Mouse (Mus musculus): Measurements from ENCODE around the gene Snupn.
A peak's percentile ranks its signal among the peaks of the same experiment; 100 is the strongest.
"Not testable (repeated sequence)": the region's sequence is repeated elsewhere in the genome, so short reads cannot be mapped to it uniquely, and the experiment has no call there.

The Snupn gene

DNA sequence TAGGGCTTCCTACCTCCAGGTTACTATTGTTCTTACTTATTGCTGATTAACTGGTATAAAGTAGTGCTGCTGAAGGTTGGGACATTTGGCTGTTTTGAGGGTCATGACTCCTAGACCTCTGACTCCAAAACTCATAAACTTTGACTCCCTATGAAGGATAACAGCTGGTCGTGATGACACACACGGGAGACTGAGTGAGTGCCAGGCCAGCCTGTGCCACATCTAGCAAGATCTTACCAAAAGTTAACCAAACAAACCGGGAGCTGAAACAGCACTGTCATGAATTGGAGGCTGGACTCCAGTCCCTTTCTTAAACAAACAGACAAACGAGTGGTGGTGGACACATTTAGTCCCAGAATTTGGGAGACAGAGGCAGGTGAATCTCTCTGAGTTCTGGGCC, 21.2 kb upstream of the Snupn start:
- no peak for DNase-seq (ENCODE audit: low spot score in 2 of 2)

DNA sequence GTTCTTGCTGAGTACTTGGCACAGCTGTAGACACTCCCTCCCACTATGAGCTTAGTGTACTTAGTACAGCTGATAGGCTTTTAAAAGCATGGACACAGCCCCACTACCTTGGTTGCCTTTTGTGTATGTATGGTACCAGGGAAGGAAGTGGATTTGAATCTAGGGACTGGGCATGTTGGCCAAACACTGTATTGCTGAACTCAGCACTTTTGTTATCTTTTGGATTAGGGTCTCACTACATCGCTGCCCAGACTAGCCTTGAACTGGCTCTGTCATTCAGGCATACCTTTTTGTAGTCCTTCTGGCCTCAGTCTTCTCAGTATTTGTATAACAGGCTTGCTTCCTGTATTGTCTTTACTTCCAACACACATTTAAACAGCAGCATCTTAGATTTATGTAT, 20.1 kb upstream of the Snupn start:
- DNase-seq (ENCODE audit: low spot score in 2 of 2): no peak

DNA sequence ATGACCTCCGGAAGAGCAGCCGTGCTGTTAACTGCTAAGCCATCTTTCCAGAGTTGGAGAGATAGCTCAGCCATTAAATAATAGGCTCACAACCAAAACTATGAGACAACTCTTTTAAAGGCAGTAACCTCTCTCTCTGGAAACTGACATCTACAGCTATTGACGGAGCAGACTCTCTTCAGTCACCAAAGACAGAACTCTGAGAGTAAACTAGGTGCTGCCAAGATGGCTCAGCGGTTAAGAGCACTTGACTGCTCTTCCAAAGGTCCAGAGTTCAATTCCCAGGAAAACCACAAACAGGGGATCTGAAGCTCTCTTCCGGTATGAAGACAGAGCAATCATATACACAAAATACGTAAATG, 13.8 kb upstream of the Snupn start:
- DNase-seq (ENCODE audit: low spot score in 2 of 2): no peak

DNA sequence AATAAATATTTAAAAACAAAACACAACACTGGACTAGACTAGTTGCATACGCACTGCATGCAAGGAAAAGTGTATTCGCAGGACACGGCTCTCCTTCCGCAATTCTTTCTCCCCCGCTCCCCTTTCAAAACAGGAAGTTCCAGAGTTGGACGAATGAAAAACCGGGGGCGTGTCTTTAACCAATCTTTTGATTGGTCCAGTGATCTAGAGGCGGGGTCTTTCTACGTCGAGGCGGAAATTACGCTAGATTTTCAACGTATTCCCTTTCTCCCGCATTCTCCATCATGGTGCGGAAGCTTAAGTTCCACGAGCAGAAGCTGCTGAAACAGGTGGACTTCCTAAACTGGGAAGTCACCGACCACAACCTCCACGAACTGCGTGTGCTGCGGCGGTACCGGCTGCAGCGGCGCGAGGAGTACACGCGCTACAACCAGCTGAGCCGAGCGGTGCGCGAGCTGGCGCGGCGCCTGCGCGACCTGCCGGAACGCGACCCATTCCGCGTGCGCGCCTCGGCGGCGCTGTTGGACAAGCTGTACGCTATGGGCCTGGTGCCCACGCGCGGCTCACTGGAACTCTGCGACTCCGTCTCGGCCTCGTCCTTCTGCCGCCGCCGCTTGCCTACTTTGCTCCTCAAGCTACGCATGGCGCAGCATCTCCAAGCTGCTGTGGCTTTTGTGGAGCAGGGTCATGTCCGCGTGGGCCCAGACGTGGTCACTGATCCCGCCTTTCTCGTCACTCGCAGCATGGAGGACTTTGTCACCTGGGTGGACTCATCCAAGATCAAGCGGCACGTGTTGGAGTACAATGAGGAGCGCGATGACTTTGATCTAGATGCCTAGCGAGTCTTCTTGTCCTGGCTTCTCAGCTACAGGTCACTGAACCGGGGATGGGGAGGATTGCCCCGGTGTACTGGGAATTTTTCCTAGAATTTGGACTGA, 13.2 kb upstream of the Snupn start, which contains the start of gene Imp3:
Gene Imp3, plus strand, starts transcription at position 253 of the 938 bp plus-strand sequence.
- peak; percentile 84 to 89 for DNase-seq (ENCODE audit: low spot score in 2 of 2)

DNA sequence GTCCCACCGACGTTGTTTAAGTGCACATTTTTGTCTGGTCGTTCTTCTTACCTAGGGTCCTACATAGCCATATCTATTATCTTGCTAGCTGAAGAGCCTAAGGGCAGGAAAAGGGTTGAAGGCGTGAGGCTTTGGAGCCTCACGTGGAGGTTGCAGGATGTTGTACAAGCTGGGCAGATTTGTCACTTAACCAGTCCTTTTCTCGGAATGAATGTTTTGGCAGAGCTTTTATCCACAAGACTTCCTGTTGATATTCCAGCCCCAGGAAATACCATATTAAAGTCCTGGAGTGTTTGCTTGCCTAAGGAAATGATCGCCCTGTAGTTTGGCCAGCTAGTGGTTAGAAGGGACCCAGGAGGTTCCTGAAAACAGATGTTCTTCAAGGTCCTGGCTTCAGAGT, 12.3 kb upstream of the Snupn start:
- no peak for DNase-seq (ENCODE audit: low spot score in 2 of 2)

DNA sequence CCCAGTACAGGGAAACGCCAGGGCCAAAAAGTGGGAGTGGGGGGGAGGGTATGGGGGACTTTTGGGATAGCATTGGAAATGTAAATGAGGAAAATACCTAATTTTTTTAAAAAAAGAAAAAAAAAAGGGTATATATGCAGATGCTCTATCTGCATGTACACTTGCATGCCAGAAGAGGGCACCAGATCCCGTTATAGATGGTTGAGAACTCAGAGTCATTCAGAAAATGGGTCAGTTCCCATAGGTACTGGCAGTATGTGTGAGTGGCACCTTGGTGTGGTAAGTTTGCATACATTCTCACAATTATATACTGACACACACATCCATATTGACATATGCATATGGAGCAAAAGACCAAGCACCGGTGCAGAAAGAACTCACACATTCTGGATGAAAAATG, 3.2 kb upstream of the Snupn start:
- DNase-seq (ENCODE audit: low spot score in 2 of 2): peak in 1 of 2 experiments; percentile 10

DNA sequence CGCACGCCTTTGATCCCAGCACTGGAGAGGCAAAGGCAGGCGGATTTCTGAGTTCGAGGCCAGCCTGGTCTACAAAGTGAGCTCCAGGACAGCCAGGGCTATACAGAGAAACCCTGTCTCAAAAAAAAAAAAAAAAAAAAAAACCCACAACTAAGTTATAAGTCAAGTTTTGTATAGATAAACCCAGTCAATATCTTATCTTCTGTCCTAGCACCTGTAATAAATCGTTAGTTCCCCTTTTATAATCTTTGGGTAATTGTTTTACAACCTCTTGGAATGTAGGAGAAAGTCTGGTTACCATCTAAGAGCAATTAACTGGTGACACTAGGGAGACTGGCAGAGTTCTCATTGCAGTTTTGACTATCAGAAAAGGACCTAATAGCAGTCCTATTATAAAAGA, 2.0 kb upstream of the Snupn start:
- DNase-seq (ENCODE audit: low spot score in 2 of 2): not testable (repeated sequence)

DNA sequence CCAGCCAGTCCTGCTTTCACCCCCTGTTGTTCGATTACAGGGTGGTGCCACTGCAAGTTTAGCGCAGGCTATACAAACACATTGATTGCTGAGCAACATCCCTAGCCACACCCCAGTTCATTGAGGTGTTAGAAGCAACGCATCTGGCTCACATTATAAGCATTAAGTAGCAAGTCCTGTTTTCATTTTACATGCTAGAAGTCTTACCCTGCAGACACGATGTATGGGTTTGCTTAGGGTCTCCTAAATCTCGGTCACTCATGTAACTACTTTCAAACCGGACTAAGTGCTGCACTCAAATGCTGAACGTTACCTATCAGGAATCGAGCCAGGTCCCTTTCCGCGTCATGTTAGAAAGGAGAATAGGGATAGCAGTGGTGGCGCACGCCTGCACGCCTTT, 911 bp upstream of the Snupn start:
- DNase-seq (ENCODE audit: low spot score in 2 of 2): no peak

DNA sequence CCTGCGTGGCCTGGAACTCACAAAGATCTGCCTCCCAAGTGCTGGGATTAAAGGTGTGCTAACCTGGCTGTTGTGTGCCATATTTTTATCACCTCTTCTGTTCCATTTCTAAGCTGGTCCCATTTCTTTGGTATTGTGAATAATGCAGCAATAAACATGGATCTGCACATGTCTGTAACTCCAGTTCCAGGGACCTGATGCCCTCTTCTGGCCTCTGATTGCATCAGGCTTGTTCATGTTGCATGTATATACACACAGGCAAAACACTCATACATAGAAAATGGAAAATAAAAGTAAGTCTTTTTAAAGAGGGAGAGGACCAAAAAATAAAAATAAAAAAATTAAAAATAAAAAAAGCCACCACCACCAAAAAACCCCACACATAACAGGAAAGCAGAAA, 2.9 kb downstream of the Snupn start:
- DNase-seq (ENCODE audit: low spot score in 2 of 2): no peak

DNA sequence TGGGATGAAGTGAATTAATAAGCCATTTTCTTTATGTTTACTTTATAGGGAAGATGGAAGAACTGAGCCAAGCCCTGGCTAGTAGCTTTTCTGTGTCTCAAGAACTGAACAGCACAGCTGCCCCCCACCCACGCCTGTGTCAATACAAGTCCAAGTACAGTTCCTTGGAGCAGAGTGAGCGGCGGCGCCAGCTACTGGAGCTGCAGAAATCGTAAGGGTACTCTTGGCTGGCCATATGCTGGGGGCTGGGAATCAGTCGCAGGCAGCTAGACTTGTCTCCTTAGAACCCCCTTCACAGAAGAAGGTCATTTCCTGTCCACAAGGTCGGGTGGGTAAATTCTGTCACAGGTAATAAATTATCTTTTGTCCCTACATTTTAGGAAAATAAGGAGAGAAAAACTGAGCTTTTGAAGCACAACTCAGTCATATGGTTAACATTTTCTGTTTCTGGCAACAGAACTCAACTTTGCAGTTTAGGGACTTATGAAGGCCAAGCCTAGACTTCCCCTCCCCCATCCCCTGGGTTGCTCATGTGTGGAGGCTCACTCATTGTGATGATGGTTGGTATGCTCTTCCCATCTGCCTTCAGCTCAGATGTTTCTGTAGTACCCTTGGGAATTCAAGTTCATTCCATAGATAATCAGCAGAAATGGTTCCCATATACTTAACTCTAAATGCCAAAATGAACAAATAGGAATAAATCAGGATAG, 6.4 kb downstream of the Snupn start:
- DNase-seq (ENCODE audit: low spot score in 2 of 2): no peak

DNA sequence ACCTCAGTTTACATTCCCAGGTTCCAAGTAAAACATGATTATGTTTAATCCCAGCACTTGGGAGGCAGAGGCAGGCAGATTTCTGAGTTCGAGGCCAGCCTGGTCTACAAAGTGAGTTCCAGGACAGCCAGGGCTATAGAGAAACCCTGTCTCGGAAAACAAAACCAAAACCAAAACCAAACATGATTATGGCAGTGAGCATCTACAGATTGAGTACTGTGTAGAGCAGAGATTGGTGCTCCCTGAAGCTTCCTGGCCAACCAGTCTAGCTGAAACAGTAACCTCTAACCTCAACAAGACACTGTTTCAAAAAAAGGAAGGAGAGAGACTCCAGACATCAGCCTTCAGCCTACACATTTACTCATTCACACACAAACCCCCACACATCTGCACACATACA, 8.0 kb downstream of the Snupn start:
- DNase-seq (ENCODE audit: low spot score in 2 of 2): no peak

DNA sequence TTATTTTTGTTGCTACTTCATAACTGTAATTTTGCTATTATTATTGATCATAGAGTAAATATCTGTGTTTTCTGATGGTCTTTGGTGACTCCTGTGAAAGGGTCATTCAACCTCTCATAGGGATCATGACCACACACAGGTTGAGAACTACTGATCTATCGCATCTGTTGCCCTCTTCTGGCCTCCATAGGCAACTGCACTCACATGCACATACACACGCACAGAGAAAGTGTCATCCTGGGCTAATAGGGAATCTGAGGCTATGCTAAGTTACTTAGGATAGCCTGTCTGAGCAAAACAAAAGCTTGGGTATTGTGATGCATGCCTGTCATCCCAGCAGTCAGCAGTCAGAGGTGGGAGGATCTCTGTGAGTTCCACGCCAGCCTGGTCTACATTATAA, 10.9 kb downstream of the Snupn start:
- DNase-seq (ENCODE audit: low spot score in 2 of 2): no peak

DNA sequence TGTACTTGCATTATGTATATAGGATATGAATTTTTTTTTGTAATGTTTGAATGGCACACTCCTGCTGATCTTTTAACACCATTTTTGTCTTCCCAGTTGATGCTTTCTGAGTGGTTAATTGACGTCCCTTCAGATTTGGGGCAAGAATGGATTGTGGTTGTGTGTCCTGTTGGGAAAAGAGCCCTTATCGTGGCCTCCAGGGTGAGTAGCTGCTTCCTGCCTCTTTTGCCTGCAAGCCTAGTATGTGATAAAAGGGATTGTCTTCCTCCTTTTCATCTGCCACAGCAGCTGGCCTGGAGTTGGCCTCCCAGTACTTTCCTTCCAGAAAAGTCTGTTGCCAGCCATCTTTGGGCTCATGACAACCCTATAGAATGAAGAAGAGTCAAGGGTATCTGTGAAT, 19.5 kb downstream of the Snupn start:
- no peak for DNase-seq (ENCODE audit: low spot score in 2 of 2)

DNA sequence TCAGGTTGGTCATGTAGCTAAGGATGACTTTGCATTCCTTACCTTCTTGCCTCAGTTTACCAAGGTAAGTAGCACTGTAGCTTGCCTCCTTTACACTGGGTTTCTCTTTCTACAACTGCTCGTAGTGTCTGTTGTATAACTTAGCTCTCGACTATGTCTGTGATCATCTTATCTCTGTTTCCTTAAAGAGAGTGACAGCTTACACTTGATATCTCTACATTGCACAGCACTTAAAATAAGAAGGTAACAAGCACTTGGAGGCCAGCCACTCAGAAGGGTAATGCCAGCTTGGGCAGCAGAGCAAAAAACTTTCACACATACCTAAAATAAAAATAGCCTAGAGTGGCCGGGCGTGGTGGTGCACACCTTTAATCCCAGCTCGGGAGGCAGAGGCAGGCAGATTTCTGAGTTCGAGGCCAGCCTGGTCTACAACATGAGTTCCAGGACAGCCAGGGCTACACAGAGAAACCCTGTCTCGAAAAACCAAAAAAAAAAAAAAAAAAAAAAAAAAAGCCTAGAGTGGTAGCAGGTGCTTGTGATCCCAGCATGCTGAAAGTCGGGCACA, 23.4 kb downstream of the Snupn start:
- DNase-seq (ENCODE audit: low spot score in 2 of 2): no peak

DNA sequence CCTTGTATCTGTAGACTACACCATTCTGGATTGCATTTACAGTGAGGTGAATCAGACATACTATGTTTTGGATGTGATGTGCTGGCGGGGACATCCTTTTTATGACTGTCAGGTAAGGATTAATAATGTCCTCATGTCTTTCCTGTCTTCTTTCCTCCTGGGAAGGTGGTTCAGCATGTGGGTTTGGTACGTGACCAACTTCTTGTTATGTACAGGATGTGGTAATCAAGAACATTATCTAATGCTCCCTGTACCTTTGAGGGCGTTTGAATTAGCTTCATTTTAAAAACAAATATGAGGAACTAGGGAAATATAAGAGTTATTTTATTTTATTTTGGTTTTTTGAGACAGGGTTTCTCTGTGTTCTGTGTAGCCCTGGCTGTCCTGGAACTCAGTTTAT, 24.5 kb downstream of the Snupn start:
- DNase-seq (ENCODE audit: low spot score in 2 of 2): no peak

DNA sequence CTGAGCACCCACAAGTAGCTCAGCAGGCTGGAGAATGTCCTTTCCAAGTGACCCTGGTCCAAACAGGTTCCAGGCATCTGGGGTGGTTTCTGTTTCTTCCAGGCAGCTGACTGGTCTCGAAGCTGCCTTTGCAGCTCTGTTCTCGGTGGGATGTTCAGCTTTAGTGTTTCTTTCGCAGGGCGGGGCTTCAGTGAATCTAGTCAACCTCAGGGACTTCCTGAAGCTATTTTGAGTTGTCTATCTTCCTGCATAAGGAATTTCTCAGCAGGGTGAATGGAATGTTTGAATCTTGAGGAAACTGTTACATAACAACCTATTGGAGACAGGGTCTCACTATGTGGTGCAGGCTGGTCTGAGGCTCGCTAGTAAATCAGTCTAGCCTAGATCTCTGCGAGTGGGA, 29.5 kb downstream of the Snupn start:
- DNase-seq (ENCODE audit: low spot score in 2 of 2): no peak

DNA sequence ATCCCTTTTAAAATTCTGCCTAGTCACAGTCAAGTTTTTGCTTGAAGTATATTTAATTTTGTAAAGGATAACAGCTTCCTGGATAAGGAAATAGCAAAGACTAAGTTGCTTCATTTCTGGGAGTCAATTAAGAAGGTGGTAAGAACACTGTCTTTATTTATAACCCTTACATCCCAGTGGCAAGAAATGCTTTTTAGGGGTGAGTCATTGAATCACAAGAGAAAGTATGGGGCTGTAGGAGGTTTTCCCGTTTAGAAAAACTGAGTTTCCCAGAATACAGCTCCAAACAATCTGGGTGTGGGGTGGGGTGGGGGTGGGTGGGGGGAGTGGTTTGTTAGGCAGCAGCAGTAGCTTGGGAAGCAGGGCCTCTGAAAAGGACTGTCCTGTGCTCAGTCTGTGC, 30.8 kb downstream of the Snupn start:
- DNase-seq (ENCODE audit: low spot score in 2 of 2): no peak

DNA sequence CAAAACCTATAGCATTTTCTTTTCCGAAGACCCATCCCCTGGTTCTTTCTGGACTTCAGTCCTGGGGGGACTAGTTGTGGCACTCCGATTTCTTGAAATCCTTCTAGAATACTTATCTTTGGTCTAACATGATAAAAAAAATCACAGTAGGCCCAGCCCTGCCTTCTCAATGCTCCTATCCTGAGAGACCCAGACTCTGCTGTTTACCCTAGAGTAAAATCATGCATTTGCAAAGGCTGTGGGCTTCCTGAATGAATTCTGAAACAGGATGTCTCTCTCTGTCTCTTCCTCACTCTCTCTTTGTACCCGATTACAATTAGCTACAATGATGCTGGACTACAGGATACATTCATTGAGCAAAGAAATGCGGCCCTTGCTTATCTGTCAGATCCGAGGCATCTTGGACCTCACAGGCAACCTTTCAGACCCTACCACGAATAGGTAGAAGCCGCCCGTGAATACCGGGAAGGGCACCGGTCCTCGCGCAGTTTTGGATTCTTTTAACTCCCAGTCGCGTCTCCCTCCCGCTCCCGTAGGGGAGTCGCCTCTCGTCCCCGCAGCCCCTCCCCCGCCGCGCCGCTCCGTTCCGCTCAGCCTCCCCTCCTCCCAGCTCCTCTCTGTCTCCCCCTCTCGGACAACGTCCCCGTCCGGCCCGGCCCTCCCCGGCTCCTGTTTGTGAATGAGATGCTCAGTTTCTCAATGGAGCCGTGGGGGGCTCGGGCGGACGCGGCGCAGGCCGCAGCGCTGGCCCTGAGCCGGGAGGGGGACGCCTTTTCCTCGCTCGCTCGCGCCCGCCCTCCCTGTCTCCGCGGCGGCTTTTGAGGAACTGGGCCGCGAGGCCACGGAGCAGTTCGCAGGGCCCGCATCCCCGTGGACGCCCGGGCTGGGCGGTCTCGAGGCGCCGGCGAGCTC, 43.9 kb downstream of the Snupn start, which contains the start of gene Ptpn9:
Gene Ptpn9, plus strand, starts transcription at position 638 of the 912 bp plus-strand sequence.
- DNase-seq (ENCODE audit: low spot score in 2 of 2): peak; percentile 82 to 86

DNA sequence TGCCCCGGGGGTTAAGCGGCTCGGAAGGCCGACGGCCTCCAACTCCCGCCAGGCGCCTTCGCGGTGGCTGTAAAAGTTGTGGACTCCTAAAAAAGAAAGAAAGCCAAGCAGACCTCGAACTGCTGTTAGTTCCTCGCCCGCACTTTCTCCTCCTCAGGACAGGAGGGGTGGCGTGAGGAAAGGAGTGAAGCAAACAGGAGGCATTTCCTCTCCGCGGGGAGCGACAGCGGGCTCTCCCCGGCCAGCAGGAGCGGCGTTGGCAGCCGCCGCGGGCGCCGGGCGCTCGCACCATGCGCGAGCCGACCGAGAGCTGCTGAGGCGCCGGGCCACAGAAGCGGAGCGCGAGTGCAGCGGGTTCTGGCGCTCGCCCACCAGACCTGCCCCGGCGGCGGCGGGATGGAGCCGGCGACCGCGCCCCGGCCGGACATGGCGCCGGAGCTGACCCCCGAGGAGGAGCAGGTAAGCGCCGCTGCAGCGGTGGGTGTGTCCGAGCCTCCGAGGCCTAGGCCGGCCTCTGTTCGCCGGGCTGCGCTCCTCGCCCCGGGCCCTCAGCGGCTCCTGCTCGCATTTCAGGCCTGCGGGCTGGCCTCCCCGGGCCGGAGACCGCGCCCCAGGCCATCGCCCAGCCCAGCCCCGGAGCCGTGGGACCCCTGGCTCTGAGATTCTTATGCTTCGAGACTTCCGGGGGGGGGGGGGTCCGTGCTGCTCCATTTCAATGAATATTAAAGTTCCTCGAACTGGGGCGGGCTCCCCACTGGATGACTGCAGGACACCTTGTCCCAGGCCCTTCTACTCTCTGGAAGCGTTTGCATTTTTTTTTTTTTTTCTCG, 44.7 kb downstream of the Snupn start:
- DNase-seq (ENCODE audit: low spot score in 2 of 2): peak; percentile 62 to 69

DNA sequence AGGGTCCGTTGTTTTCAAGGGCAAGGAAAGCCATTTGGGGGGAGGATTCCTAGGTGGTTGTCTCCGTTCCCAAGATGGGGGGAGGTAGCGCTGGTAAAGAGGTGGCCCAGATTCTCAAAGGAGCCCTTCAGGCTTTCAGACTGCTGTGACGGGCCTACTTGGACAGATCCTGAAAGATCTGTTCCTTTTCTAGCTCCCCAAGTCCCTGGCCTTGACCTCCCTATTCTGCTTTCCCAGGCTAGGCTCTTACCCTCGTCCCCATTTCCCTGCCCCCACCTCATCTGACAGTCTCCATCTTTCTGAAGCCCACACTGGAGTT, 45.3 kb downstream of the Snupn start:
- peak; percentile 2 to 6 for DNase-seq (ENCODE audit: low spot score in 2 of 2)

DNA sequence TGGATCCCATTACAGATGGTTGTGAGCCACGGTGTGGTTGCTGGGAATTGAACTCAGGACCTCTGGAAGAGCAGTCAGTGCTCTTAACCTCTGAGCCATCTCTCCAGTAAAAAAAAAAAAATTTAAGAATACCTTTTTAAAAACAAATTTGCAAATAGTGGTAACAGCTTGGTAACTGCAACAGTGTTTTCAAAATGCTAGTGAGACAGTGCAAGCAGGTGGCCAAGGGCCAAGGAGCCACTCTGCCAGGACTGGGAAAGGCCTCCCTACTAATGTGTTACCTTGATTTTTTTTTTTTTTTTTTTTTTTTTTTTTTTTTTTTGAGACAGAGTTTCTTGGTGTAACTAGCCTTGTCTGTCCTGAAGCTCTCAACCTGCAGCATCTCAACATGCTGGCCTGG, 46.5 kb downstream of the Snupn start:
- peak in 1 of 2 experiments; percentile 5 for DNase-seq (ENCODE audit: low spot score in 2 of 2)

All from urinary bladder, postnatal 36 days (tissue).